Mouse (Mus musculus) urinary bladder, postnatal 25 days (tissue): ENCODE results near the gene Vdr.
"Not testable (repeated sequence)": the region's sequence is repeated elsewhere in the genome, so short reads cannot be mapped to it uniquely, and the experiment has no call there.

Experiments
- DNase-seq: peaks from one replicate; pipeline ENCODE4 v3.0.0; 2022; ENCODE audit warnings: low spot score

The Vdr gene

GRCm38 (mm10) chr15:97878696-97879328 is 31.6 kb downstream of the Vdr start:
- DNase-seq = no peak

GRCm38 (mm10) chr15:97875784-97876183 is 34.6 kb downstream of the Vdr start:
- DNase-seq = peak; percentile 16

- DNase-seq = no peak
Measured at GRCm38 (mm10) chr15:97873717-97874116, 36.7 kb downstream of the Vdr start.

- DNase-seq = no peak
Measured at GRCm38 (mm10) chr15:97872161-97872560, 38.3 kb downstream of the Vdr start.

- no peak for DNase-seq
Measured at GRCm38 (mm10) chr15:97871055-97872030, 39.1 kb downstream of the Vdr start.

GRCm38 (mm10) chr15:97870116-97870515 is 40.3 kb downstream of the Vdr start:
- not testable (repeated sequence) for DNase-seq

GRCm38 (mm10) chr15:97868985-97869384 is 41.4 kb downstream of the Vdr start:
- no peak for DNase-seq

GRCm38 (mm10) chr15:97865988-97866387 is 44.4 kb downstream of the Vdr start:
- no peak for DNase-seq

GRCm38 (mm10) chr15:97865175-97865574 is 45.3 kb downstream of the Vdr start:
- no peak for DNase-seq

- no peak for DNase-seq
Measured at GRCm38 (mm10) chr15:97864361-97865045, 45.9 kb downstream of the Vdr start.

- DNase-seq = no peak
Measured at GRCm38 (mm10) chr15:97863494-97863881, 46.9 kb downstream of the Vdr start.

GRCm38 (mm10) chr15:97862881-97863493 is 47.4 kb downstream of the Vdr start:
- DNase-seq = no peak

GRCm38 (mm10) chr15:97860353-97860752 is 50.1 kb downstream of the Vdr start:
- no peak for DNase-seq

GRCm38 (mm10) chr15:97858431-97858830 is 52.0 kb downstream of the Vdr start:
- DNase-seq = no peak

GRCm38 (mm10) chr15:97854551-97854950 is 55.9 kb downstream of the Vdr start:
- no peak for DNase-seq

GRCm38 (mm10) chr15:97854059-97854458 is 56.4 kb downstream of the Vdr start:
- no peak for DNase-seq

- no peak for DNase-seq
Measured at GRCm38 (mm10) chr15:97852291-97852690, 58.1 kb downstream of the Vdr start.

- no peak for DNase-seq
Measured at GRCm38 (mm10) chr15:97851011-97851410, 59.4 kb downstream of the Vdr start.

GRCm38 (mm10) chr15:97850441-97850840 is 60.0 kb downstream of the Vdr start:
- DNase-seq = no peak

- DNase-seq = peak; percentile 75
Measured at GRCm38 (mm10) chr15:97849116-97849911, 61.1 kb downstream of the Vdr start.

- DNase-seq = no peak
Measured at GRCm38 (mm10) chr15:97847866-97848265, 62.6 kb downstream of the Vdr start.
